Mouse (Mus musculus) olfactory bulb, adult 2 months (tissue): Measurements from ENCODE around the gene As3mt.

Experiments used
- CTCF ChIP-seq: fragments of 200-500 bp; IDR thresholded peaks from 2 replicates; pipeline ENCODE4 v1.5.1; 2012; ENCODE audit warnings: low read depth, mild to moderate bottlenecking, low read length, moderate library complexity; ENCODE audit not compliant: insufficient read depth
- POLR2A ChIP-seq: fragments of 200-500 bp; IDR thresholded peaks from 2 replicates; pipeline ENCODE4 v1.6.1; 2012; ENCODE audit warnings: mild to moderate bottlenecking, low read depth, low read length, moderate library complexity; ENCODE audit not compliant: insufficient read depth

GRCm38 (mm10) chr19:46701156-46701555 is 6.1 kb upstream of the As3mt start:
- no peak for TF ChIP-seq CTCF
- no peak for TF ChIP-seq POLR2A
